Mouse (Mus musculus) megakaryocyte, embryonic 14.5 days (primary cell): Measurements from ENCODE around the gene Tekt1. TPM values are rescaled to one million over a fixed set of nuclear protein-coding genes. Genes with fewer than 3 reads are reported as not detected.

Experiments used
- H3K27me3 ChIP-seq: replicated peaks from 2 replicates; pipeline ENCODE3; 2012; ENCODE audit warnings: inconsistent platforms
- H3K36me3 ChIP-seq: replicated peaks from 2 replicates; pipeline ENCODE3; 2012; ENCODE audit warnings: low read length, inconsistent platforms, mixed read lengths
- H3K4me1 ChIP-seq: 2 replicates; pipeline ENCODE4 v1.6.1; 2012; ENCODE audit warnings: inconsistent platforms
- H3K4me3 ChIP-seq: replicated peaks from 2 replicates; pipeline ENCODE3; 2012; ENCODE audit warnings: moderate library complexity, mild to moderate bottlenecking, inconsistent platforms
- H3K9me3 ChIP-seq: 2 replicates; pipeline ENCODE4 v1.6.1; 2012; ENCODE audit warnings: inconsistent platforms
- FLI1 ChIP-seq: IDR thresholded peaks from 2 replicates; pipeline ENCODE4 v1.6.1; 2012; ENCODE audit warnings: low read length, inconsistent platforms, mixed read lengths
- GATA1 ChIP-seq: IDR thresholded peaks from 3 replicates; pipeline ENCODE4 v1.6.1; 2012; ENCODE audit warnings: mixed read lengths, low read length, inconsistent platforms, borderline replicate concordance
- polyA plus RNA-seq: library from polyadenylated mRNA; stranded (reverse); fragments of >175 nt; gene quantifications from 2 replicates; pipeline ENCODE4 v1.2.3, GENCODE M21; 2012; ENCODE audit warnings: low replicate concordance; ENCODE audit not compliant: insufficient read depth

Gene Tekt1
- polyA plus RNA-seq, 1 experiment: not detected

GRCm38 (mm10) chr11:72389407-72390142 is 27.3 kb upstream of the Tekt1 start:
- H3K9me3 ChIP-seq: no peaks in the 10 kb centered on the region
- H3K4me1 ChIP-seq: peaks cover 6% of the 10 kb centered on the region
- no peaks in the 10 kb centered on the region for H3K36me3 ChIP-seq
- peaks cover 37% of the 10 kb centered on the region for H3K27me3 ChIP-seq
- TF ChIP-seq GATA1: no peak
- no peak for TF ChIP-seq FLI1
- no peak overlapping the region for H3K4me3 ChIP-seq

GRCm38 (mm10) chr11:72388113-72388529 is 25.9 kb upstream of the Tekt1 start:
- no peaks in the 10 kb centered on the region for H3K9me3 ChIP-seq
- H3K4me3 ChIP-seq: no peak overlapping the region
- TF ChIP-seq GATA1 (no peak), FLI1 (no peak)
- H3K36me3 ChIP-seq: no peaks in the 10 kb centered on the region
- H3K27me3 ChIP-seq: peaks cover 25% of the 10 kb centered on the region
- H3K4me1 ChIP-seq: no peaks in the 10 kb centered on the region

- Histone ChIP-seq H3K36me3 (no peaks in the 10 kb centered on the region), H3K9me3 (peaks cover 8% of the 10 kb centered on the region), H3K4me1 (peaks cover 9% of the 10 kb centered on the region), H3K4me3 (no peak overlapping the region), H3K27me3 (peaks cover 33% of the 10 kb centered on the region)
- TF ChIP-seq FLI1: no peak
- no peak for TF ChIP-seq GATA1
Observed at GRCm38 (mm10) chr11:72379351-72379750, 17.1 kb upstream of the Tekt1 start.

- Histone ChIP-seq H3K36me3 (no peaks in the 10 kb centered on the region), H3K27me3 (peaks cover 33% of the 10 kb centered on the region), H3K4me1 (peaks cover 9% of the 10 kb centered on the region), H3K9me3 (peaks cover 14% of the 10 kb centered on the region), H3K4me3 (no peak overlapping the region)
- TF ChIP-seq GATA1: no peak
- TF ChIP-seq FLI1: no peak
Observed at GRCm38 (mm10) chr11:72378222-72378621, 16.0 kb upstream of the Tekt1 start.

GRCm38 (mm10) chr11:72376562-72376961 is 14.3 kb upstream of the Tekt1 start:
- peaks cover 11% of the 10 kb centered on the region for H3K9me3 ChIP-seq
- TF ChIP-seq FLI1 (no peak), GATA1 (no peak)
- H3K27me3 ChIP-seq: peaks cover 30% of the 10 kb centered on the region
- peaks cover 9% of the 10 kb centered on the region for H3K4me1 ChIP-seq
- H3K36me3 ChIP-seq: no peaks in the 10 kb centered on the region
- no peak overlapping the region for H3K4me3 ChIP-seq

DNA sequence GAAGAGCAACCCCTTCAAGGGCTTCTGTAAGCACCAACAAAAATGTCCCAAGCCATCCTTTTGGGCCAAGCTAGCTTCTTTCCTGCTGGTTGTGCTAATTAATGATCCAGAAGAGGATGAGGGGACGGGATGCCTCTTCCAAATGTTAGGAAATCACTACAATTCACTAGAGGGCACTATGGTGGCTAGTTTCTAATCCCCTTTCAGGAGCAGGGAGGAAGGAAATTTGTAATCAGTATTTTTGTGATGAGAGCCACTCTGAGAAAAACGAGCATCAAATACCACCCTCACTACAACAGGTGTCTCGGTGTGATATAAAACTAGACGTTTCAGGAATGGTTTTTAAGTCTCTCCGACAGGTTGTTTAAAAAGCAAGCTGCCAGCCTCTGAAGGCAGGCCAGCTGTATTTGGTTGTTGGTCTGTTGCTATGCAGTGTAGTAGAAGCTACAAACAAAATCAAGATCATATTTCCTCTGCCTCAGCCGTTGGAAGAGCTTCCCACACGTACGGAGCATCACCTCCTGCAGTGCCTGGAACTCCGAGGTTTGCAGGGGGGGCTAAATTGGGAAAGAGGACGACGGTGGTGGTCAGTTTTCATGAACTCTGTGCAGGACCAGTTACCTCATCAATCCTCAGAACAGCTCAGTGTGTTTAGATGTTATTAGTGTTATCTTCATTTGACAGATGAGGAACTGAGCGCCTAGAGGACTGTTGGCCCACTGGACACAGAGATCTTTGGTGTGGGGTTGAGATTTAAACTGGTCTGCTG is 7.8 kb upstream of the Tekt1 start:
- no peaks in the 10 kb centered on the region for H3K4me1 ChIP-seq
- H3K4me3 ChIP-seq: no peak overlapping the region
- H3K9me3 ChIP-seq: peaks cover 10% of the 10 kb centered on the region
- TF ChIP-seq FLI1 (no peak), GATA1 (no peak)
- H3K36me3 ChIP-seq: no peaks in the 10 kb centered on the region
- H3K27me3 ChIP-seq: peaks cover 47% of the 10 kb centered on the region

DNA sequence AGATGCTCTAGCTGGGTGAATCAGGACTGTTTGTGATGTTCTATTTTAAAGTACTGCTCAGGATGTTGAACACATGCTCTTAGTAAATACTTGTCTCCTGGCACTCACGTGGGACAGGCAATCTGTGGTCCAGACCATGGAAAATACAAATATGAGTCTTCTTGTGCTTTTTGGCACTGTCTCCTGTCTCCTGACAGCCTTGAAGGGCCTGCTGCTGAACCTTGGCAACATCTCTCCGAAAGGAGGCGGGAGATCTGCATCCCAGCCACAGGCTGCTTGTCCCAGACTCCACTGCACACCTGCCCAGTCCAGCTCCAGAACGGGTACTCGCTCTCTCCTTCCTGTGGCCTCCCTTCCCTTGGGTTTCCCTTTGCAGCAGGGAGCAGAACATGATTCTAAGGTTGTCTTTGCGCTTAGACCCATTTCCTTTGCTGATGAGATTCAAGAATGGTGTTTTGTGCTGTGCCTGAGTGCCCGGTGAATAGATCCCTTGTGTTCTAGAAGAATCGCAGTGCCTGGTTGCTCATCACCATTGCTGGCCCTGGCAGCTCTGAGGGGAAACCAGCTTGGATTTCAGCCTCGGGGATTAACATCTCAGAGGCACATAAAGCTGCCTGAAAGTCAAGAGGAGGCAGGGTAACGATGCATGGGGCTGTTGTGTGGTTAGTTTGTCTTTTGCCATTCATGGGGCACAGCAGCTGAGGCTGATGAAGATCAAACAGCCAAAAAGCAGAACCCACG is 5.9 kb upstream of the Tekt1 start:
- H3K27me3 ChIP-seq: peaks cover 54% of the 10 kb centered on the region
- no peaks in the 10 kb centered on the region for H3K36me3 ChIP-seq
- no peaks in the 10 kb centered on the region for H3K9me3 ChIP-seq
- H3K4me3 ChIP-seq: no peak overlapping the region
- H3K4me1 ChIP-seq: no peaks in the 10 kb centered on the region
- no peak for TF ChIP-seq FLI1
- no peak for TF ChIP-seq GATA1

- H3K9me3 ChIP-seq: no peaks in the 10 kb centered on the region
- peaks cover 64% of the 10 kb centered on the region for H3K27me3 ChIP-seq
- TF ChIP-seq FLI1 (no peak), GATA1 (no peak)
- H3K4me3 ChIP-seq: no peak overlapping the region
- peaks cover 9% of the 10 kb centered on the region for H3K4me1 ChIP-seq
- H3K36me3 ChIP-seq: no peaks in the 10 kb centered on the region
Observed at GRCm38 (mm10) chr11:72366126-72366525, 3.9 kb upstream of the Tekt1 start.

- TF ChIP-seq FLI1 (no peak), GATA1 (no peak)
- Histone ChIP-seq H3K27me3 (peaks cover 62% of the 10 kb centered on the region), H3K4me3 (no peak overlapping the region), H3K9me3 (no peaks in the 10 kb centered on the region), H3K36me3 (no peaks in the 10 kb centered on the region), H3K4me1 (peaks cover 9% of the 10 kb centered on the region)
Observed at GRCm38 (mm10) chr11:72364526-72364925, 2.3 kb upstream of the Tekt1 start.

- Histone ChIP-seq H3K36me3 (no peaks in the 10 kb centered on the region), H3K9me3 (no peaks in the 10 kb centered on the region), H3K27me3 (peaks cover 58% of the 10 kb centered on the region), H3K4me3 (no peak overlapping the region), H3K4me1 (peaks cover 9% of the 10 kb centered on the region)
- TF ChIP-seq GATA1 (no peak), FLI1 (no peak)
Observed at GRCm38 (mm10) chr11:72363523-72364240, 1.4 kb upstream of the Tekt1 start.
